Mouse (Mus musculus): ENCODE results near the gene Gm20822.
"Not testable (repeated sequence)": the region's sequence is repeated elsewhere in the genome, so short reads cannot be mapped to it uniquely, and the experiment has no call there.

The Gm20822 gene

DNA sequence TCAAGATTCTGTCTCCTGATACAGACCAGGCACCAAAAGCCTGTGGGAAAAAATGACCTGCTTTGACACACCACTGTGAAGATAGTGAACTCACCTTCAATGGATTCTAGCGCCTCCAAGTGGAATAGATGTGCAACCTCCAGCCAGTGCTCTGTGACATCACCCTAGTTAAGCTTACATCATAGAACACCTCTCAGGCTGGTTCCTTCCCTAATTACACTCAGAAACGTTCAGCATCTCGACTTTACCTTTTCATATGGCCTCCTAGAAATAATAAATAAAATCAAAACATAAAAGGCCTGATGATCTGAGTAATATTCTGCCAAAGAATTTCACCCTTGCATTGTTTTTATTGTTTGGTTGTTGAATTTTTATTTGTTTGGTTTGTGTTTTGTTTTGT, at the start of gene Gm20822:
Gene Gm20822 (minus strand): TSS at position 101 of the 400 bp plus-strand sequence.
- not testable (repeated sequence) for DNase-seq

Data from cerebellum, adult 18-20 months (tissue).